Mouse (Mus musculus) brain, embryonic 14.5 days (tissue): Measurements from ENCODE around the gene Prdx4. TPM values are rescaled to one million over a fixed set of nuclear protein-coding genes. Genes with fewer than 3 reads are reported as not detected.
"Not testable (repeated sequence)": the region's sequence is repeated elsewhere in the genome, so short reads cannot be mapped to it uniquely, and the experiment has no call there.

Experiments
- DNase-seq: peaks from one replicate; pipeline ENCODE4 v3.0.0-alpha.2; 2011; ENCODE audit warnings: low read depth
- CTCF ChIP-seq: fragments of 200-500 bp; IDR thresholded peaks from 2 replicates; pipeline ENCODE4 v1.5.1; 2012; ENCODE audit warnings: inconsistent platforms, mild to moderate bottlenecking, moderate library complexity, borderline replicate concordance; ENCODE audit not compliant: insufficient read depth, insufficient read length; ENCODE audit errors: extremely low read depth
- POLR2A ChIP-seq: fragments of 200-500 bp; IDR thresholded peaks from 2 replicates; pipeline ENCODE4 v1.6.1; 2012; ENCODE audit warnings: mild to moderate bottlenecking, inconsistent platforms, borderline replicate concordance; ENCODE audit not compliant: poor library complexity, insufficient read depth, insufficient read length, severe bottlenecking; ENCODE audit errors: extremely low read depth
- polyA plus RNA-seq: library from polyadenylated mRNA; depleted of rRNA; stranded (reverse); fragments of >200 nt; gene quantifications from 2 replicates; pipeline ENCODE4 v1.2.3, GENCODE M21; 2012; rRNA removed

Prdx4 gene
- 69.0 and 74.2 TPM in 2 replicates for polyA plus RNA-seq

DNA sequence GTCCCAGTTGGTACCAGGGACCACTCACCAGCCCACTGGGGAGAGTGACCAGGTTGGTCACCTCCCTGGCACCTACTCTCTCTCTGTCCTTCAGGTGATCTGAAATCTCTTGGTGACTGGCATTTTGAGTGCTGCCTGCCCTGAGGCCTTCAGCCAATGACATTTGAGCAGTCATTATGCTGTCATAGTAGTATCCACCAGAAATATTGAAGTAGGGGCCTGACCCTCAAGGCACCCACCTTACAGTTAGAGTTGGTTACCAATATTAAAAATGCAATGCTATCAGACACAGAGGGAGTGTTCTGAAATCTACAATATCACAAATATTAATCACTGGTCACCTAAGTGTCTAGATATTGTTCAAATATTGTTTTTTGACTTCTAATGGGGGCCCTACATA is at the start of gene Prdx4:
TSS of gene Prdx4 (minus strand) at position 101 of the 400 bp plus-strand sequence.
- DNase-seq = no peak
- no peak for TF ChIP-seq POLR2A
- no peak for TF ChIP-seq CTCF

- TF ChIP-seq POLR2A = no peak
- TF ChIP-seq CTCF = peak; percentile 52; the same call in 1 of the 2 replicates
- DNase-seq = peak; percentile 20
Observed at GRCm38 (mm10) chrX:155376538-155376937, 36.0 kb upstream of the Prdx4 start.

GRCm38 (mm10) chrX:155375458-155375857 is 34.9 kb upstream of the Prdx4 start:
- TF ChIP-seq POLR2A = no peak
- TF ChIP-seq CTCF = no peak
- DNase-seq = peak; percentile 47

- DNase-seq = not testable (repeated sequence)
Observed at GRCm38 (mm10) chrX:155370110-155370509, 29.6 kb upstream of the Prdx4 start.

- TF ChIP-seq POLR2A (no peak), CTCF (no peak)
- peak; percentile 1 for DNase-seq
Observed at GRCm38 (mm10) chrX:155365095-155365494, 24.5 kb upstream of the Prdx4 start.

- DNase-seq = no peak
- TF ChIP-seq POLR2A (no peak), CTCF (no peak)
Observed at GRCm38 (mm10) chrX:155346249-155346648, 5.7 kb upstream of the Prdx4 start.

- peak; percentile 93 for DNase-seq
Observed at GRCm38 (mm10) chrX:155337905-155338721, 2.4 kb downstream of the Prdx4 start.

GRCm38 (mm10) chrX:155337567-155337904 is 3.0 kb downstream of the Prdx4 start:
- TF ChIP-seq CTCF = no peak
- DNase-seq = peak; percentile 0

More at GRCm38 (mm10) chrX:155337905-155338721, 2.4 kb downstream of the Prdx4 start:
- TF ChIP-seq POLR2A (peak; percentile 63; the same call in 1 of the 2 replicates), CTCF (no peak)

- TF ChIP-seq POLR2A (no peak), CTCF (peak; percentile 57; the same call in 1 of the 2 replicates)
- DNase-seq = peak; percentile 62
Observed at GRCm38 (mm10) chrX:155318005-155318404, 22.5 kb downstream of the Prdx4 start.

DNA sequence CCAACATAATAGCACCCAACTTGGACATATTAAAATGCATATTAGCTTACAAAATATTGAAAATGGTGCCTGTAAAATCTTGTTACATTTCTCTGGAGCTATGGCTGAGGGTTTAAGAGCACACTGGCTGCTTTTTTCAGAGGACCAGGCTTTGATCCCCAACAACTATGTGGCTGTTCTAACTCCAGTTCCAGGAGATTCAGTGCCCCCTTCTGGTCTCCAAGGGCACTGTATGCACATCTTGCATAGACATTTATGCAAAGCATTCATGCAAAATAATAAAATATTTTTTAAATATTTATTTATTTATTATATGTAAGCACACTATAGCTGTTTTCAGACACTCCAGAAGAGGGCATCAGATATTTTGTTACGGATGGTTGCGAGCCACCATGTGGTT is 34.2 kb downstream of the Prdx4 start:
- TF ChIP-seq CTCF = no peak
- TF ChIP-seq POLR2A = no peak
- DNase-seq = no peak

GRCm38 (mm10) chrX:155280427-155281044 is 60.0 kb downstream of the Prdx4 start:
- no peak for DNase-seq
- TF ChIP-seq CTCF (no peak), POLR2A (no peak)

DNA sequence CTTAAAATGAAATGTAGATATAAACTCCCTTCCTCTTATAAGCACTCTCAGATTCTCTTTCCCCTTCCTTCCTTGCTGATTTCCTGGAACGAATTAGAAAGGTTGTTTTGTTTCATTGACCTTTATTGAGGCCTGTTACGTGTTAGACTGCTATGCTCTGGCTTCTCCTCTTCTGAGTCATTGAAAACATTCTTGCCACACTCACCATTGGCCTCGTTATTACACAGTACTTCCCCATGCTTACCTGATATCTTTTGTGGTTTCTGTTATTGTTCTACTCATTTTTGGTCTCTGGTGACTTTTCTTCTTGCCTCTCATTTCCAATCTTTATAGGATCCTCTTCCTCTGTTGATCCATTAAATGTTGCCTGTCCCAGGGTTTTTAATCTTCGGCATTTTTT is 62.1 kb downstream of the Prdx4 start:
- TF ChIP-seq POLR2A (no peak), CTCF (no peak)
- DNase-seq = no peak

Other genes with a start within 250 kb of the Prdx4 start
- not detected in 2 replicates for gene Magea2, start 247.1 kb downstream of the Prdx4 start, polyA plus RNA-seq
- gene Cldn34b2, start 212.3 kb downstream of the Prdx4 start, polyA plus RNA-seq = not detected in 2 replicates
- gene Sat1, start 124.3 kb downstream of the Prdx4 start, polyA plus RNA-seq = 31.3 and 32.9 TPM in 2 replicates
- gene Acot9, start 78.3 kb downstream of the Prdx4 start, polyA plus RNA-seq = 17.6 and 21.1 TPM in 2 replicates